Mouse (Mus musculus) gastrocnemius, adult 18-20 months (tissue): ENCODE data around the gene Mospd3. TPM values are rescaled to one million over a fixed set of nuclear protein-coding genes. Genes with fewer than 3 reads are reported as not detected.

Source experiments
- DNase-seq: peaks from one replicate; pipeline ENCODE4 v3.0.0; 2021; ENCODE audit warnings: low spot score
- long read RNA-seq, 2 experiments: library from polyadenylated mRNA; stranded (forward); transcript quantifications; one replicate each; pipeline ENCODE4 v2.0.0; 2021
- total RNA-seq, 2 experiments: library from RNA; stranded (reverse); gene quantifications; 2 replicates each; pipeline ENCODE4 v1.2.3; 2021

Gene Mospd3
- total RNA-seq, result 1 to 10 TPM; 8.8 to 8.9 TPM
- long read RNA-seq, experiment 1, transcript Mospd3-202 (5 exons, 1,318 nt), result major isoform, 5 of 6 reads
- long read RNA-seq, experiment 1, partial matches to known transcripts, result 0 of 6 reads
- long read RNA-seq, experiment 1, other reads (novel, unspliced or antisense), result 0 of 6 reads
- long read RNA-seq, experiment 2, transcript Mospd3-202 (5 exons, 1,318 nt), result major isoform, 10 of 10 reads
- long read RNA-seq, experiment 2, partial matches to known transcripts, result 0 of 10 reads
- long read RNA-seq, experiment 2, other reads (novel, unspliced or antisense), result 0 of 10 reads

DNA sequence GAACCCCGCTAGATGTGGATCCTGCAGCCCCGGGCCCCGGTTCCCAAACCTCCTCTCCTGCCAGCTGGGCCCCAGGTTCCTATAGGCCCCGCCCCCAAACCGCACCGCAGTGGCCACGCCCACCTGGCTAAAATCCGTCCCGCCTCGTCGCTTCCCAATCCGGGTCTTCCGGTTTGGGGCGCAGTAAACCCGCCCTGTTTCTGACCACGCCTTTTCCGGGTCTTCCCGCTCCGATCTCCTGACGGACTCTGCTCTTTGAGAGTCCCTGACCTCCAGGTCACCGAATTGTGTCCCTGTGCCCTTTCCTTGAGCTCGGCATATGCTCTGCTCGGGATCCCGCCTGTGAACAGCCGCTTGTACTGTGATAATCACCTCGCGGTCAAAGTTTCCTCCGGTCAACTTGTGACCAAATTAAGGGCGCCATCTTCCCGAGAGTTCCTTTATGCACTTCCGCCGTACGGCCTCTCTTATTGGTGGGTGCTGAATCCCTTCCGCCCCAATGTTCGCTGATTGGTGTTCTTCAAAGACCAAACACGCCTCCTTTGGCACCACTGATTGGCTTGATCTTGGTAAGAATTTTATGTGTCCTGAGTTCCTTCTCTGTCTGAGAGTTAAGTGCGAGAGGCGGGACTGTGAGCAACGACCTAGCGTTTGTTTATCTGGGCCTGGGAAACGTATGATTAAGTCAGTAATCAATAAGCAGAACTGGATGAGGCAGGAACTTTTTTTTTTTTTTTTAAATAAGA is at the start of gene Mospd3:
Gene Mospd3 (minus strand): TSS at position 440 of the 746 bp plus-strand sequence.
- peak; percentile 97 for DNase-seq

- peak; percentile 34 for DNase-seq
Observed at GRCm38 (mm10) chr5:137649669-137650571, 49.1 kb upstream of the Mospd3 start.

GRCm38 (mm10) chr5:137649251-137649650 is 48.4 kb upstream of the Mospd3 start:
- no peak for DNase-seq

GRCm38 (mm10) chr5:137647827-137648601 is 47.2 kb upstream of the Mospd3 start:
- no peak for DNase-seq

DNA sequence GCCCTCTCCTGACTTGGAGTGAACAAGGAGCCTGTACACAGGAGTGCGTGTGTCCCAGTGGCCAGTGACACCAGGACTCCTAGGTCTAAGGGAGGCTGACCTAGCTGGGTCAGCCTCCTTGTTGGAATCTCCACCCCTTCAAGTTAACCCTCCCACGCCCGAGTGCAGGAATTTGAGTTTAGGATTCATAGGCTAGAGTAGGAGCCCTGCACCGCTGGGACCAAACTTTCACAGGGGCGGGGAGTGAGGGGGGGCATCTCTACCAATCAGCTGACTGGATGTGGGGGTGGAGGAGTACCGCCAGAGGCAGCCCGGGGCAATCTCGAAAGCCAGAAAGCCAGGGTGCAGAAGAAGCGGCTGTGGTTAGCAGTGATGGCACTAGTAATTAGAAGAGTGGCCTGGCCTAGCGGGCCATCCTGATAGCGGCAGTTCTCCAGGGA is 44.8 kb upstream of the Mospd3 start, which contains the start of gene Irs3:
Gene Irs3 (minus strand): TSS at position 63 of the 440 bp plus-strand sequence.
- DNase-seq, result peak; percentile 45

- DNase-seq, result no peak
Observed at GRCm38 (mm10) chr5:137645091-137645651, 44.3 kb upstream of the Mospd3 start.

GRCm38 (mm10) chr5:137644484-137644883 is 43.6 kb upstream of the Mospd3 start:
- DNase-seq, result no peak

DNA sequence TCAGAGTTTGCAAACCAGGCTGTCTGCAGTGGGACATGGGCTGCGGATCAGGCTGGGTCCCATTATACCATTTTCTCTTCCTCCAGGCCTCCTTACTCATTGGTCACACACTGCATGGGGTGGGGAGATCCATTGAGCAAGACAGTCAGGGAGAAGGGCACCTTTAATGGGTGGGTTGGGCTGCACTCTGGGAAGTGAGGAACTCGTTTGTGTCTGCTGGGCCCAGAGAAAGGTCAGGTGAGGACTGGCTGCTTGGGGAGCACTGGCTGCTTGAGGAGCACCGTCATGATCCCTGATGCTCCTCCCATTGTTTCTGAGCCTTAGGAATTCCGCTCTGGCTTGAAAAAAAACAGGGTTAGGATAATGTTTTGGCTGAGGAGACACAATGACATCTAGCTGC is 42.0 kb upstream of the Mospd3 start:
- DNase-seq, result no peak

DNA sequence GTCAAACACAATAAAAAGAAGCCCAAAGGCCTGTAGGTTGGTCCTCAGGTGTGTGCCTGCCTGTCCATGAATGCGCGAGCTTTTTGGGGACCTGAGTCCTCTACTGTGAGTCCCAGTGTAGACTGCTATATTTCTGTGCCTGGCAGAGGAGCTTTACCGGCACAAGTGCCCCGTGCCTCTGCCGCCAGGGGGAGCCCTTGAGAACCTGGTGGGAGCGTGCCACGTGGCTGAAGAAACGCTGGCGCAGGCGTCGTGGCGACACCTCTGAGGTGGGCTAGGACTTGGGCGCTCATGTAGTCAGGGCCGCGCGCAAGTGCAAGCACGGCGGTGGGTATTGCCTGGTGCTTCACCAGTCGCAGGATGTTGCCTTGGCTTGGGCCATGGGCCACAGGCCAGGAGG is 40.2 kb upstream of the Mospd3 start, which contains the start of gene Sap25:
Gene Sap25 (plus strand): TSS at position 281 of the 400 bp plus-strand sequence.
- DNase-seq, result no peak

DNA sequence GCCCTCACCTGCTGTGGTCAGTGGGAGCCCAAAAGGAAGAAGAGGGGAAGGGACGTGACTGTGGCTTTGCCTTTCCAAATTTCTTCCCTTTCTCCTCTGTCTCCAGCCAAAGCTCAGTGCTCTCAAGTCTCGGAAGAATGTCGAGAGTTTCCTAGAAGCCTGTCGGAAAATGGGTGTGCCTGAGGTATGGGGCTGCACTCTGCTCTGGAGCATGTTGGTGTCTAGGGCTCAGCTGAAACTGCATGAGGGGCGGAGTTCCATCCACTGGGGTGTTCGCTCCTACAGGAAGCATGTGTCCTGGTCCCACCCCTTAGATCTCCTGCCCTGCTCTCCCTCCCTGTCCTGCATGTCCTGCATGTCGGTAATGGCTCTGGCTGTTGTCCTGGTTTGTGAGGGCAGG is 38.6 kb upstream of the Mospd3 start:
- no peak for DNase-seq

DNA sequence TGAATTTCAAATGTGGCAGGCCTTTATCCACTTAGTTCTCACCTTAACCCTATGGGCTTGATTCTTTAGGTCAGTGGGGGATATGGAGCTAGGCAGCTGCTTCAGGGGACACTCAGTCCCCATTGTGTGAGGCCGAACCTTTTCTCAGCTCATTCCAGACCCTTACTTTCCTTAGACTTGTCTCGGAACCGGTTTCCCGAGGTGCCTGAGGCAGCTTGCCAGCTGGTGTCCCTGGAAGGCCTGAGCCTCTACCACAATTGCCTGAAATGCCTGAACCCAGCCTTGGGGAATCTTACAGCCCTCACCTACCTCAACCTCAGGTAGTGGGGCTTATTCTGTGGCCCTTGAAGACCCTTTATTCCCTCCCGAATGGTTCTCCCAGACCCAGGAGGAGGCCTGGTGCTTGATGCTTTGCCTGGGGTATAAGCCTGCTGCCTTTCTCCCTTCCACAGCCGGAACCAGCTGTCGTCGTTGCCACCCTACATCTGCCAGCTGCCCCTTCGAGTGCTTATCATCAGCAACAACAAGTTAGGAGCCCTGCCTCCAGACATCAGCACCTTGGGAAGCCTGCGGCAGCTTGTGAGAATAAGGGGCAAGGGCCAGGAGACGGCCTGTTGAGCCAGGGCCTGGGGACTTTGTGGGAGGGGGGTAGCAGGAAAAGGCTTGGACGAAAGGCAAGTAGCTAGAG is 32.7 kb upstream of the Mospd3 start:
- DNase-seq, result no peak

DNA sequence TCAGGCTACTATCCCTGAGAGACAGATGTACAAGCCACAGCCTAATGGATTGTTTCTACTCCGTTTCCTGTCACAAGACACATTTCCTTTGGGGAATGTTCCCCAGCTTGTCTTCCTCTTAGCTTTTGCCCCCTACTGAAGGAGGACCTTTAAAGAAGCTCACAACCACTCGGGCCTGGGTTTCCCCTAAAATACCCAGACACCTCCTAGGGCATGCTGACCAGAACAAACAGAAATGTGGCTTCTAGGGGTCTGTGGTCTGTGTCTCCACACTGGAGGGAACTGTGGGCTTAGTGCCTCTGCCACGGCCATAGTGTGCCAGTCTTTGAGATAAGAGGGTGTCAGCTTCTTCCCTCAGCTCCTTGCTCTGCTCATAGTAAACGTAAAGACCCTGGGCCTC is 30.7 kb upstream of the Mospd3 start:
- no peak for DNase-seq

GRCm38 (mm10) chr5:137631171-137631570 is 30.3 kb upstream of the Mospd3 start:
- DNase-seq, result peak; percentile 27

DNA sequence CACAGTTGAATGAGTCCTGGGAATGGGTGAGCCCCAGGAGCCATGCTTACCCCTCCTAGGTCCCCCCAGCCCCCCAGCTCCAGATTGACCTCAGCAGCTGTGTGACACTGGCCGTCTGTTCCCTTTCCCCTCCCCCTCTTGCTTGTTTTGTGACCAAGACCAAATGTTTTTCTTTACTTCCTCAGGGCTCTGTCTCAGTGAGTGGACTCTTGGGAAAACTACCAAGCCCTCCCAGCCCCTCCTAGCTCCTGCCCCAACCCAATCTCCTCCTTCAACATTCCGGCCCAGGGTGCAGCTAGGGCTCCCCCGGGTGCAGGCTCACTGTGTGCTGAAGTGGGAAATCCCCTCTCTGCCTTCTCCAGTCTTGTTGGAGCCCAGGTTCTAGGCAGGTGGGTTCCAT is 29.7 kb upstream of the Mospd3 start:
- peak; percentile 36 for DNase-seq

GRCm38 (mm10) chr5:137629906-137630545 is 29.2 kb upstream of the Mospd3 start:
- DNase-seq, result no peak

GRCm38 (mm10) chr5:137629306-137629721 is 28.5 kb upstream of the Mospd3 start:
- peak; percentile 35 for DNase-seq

- peak; percentile 99 for DNase-seq
Observed at GRCm38 (mm10) chr5:137628498-137629305, 27.8 kb upstream of the Mospd3 start, which contains the start of the genes Fbxo24, Lrch4 and Gm20605. TSS of gene Fbxo24 (minus strand) at chr5:137629002. TSS of gene Lrch4 (plus strand) at chr5:137629121. TSS of gene Gm20605 (plus strand) at chr5:137629175.

DNA sequence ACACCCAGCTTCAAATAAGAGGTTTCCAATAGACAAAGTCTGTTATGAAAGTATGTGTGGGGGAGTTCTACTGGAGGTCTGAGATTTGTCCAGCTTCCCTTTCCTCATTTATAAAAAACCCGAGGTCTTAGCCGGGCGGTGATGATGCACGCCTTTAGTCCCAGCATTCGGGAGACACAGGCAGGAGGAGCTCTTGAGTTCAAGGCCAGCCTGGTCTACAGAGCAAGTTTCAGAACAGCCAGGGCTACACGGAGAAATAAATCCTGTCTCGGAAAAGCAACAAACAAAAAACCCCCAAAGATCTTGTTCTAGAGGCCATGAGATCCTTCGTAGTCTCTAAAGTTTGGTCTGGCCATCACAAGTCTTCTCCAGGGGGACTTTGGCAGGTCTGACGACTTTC is 27.1 kb upstream of the Mospd3 start:
- DNase-seq, result no peak
